Mouse (Mus musculus) kidney, adult 11 months (tissue): ENCODE data around the gene Ddx17.

Experiments
- DNase-seq: peaks from one replicate; pipeline ENCODE4 v3.0.0; 2022

Ddx17 gene

GRCm38 (mm10) chr15:79517710-79518109, 28.8 kb downstream of the Ddx17 start:
- DNase-seq: no peak

GRCm38 (mm10) chr15:79516171-79517096, 30.1 kb downstream of the Ddx17 start, which contains the start of gene Kdelr3:
TSS of gene Kdelr3 (plus strand) at chr15:79516411.
- peak; percentile 41 for DNase-seq

GRCm38 (mm10) chr15:79513940-79514339, 32.6 kb downstream of the Ddx17 start:
- no peak for DNase-seq

GRCm38 (mm10) chr15:79511553-79512320, 34.8 kb downstream of the Ddx17 start:
- DNase-seq: peak; percentile 62

- no peak for DNase-seq
Measured at GRCm38 (mm10) chr15:79510425-79510824, 36.1 kb downstream of the Ddx17 start.

- no peak for DNase-seq
Measured at GRCm38 (mm10) chr15:79509998-79510397, 36.5 kb downstream of the Ddx17 start.

- DNase-seq: peak; percentile 68
Measured at GRCm38 (mm10) chr15:79507055-79507828, 39.3 kb downstream of the Ddx17 start.

- DNase-seq: no peak
Measured at GRCm38 (mm10) chr15:79506460-79506859, 40.1 kb downstream of the Ddx17 start.

- DNase-seq: peak; percentile 27
Measured at GRCm38 (mm10) chr15:79505616-79506283, 40.8 kb downstream of the Ddx17 start.

- no peak for DNase-seq
Measured at GRCm38 (mm10) chr15:79504707-79505452, 41.7 kb downstream of the Ddx17 start, which contains the start of gene Kcnj4. TSS of gene Kcnj4 (minus strand) at chr15:79505241.

GRCm38 (mm10) chr15:79503438-79503837, 43.1 kb downstream of the Ddx17 start:
- DNase-seq: no peak

GRCm38 (mm10) chr15:79502891-79503341, 43.6 kb downstream of the Ddx17 start:
- DNase-seq: no peak

- no peak for DNase-seq
Measured at GRCm38 (mm10) chr15:79500110-79500509, 46.4 kb downstream of the Ddx17 start.

GRCm38 (mm10) chr15:79493527-79493926, 53.0 kb downstream of the Ddx17 start:
- DNase-seq: no peak

- DNase-seq: no peak
Measured at GRCm38 (mm10) chr15:79489463-79489862, 57.1 kb downstream of the Ddx17 start.

GRCm38 (mm10) chr15:79481181-79481688, 65.3 kb downstream of the Ddx17 start:
- DNase-seq: no peak
